Mouse (Mus musculus): Measurements from ENCODE around the gene Gm20773.
"Not testable (repeated sequence)": the region's sequence is repeated elsewhere in the genome, so short reads cannot be mapped to it uniquely, and the experiment has no call there.

Gene Gm20773

DNA sequence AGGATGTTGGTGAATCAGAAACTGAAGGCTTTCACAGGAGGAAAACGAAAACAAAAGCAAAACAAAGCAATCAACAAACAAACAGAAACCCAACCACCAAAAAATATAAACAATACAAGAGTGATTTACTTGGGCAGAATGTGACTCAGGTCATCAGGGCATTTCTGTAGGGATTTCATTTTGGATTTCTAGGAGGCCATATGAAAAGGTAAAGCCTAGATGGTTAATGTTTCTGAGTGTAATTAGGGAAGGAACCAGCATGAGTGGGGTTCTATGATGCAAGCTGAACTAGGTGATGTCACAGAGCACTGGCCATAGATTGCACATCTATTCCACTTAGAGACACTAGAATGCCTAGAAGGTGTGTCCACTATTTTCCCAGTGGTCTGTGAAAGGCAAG is at the start of gene Gm20773:
Gene Gm20773, plus strand, starts transcription at position 301 of the 400 bp plus-strand sequence.
- not testable (repeated sequence) for DNase-seq (ENCODE audit: low read depth)

GRCm38 (mm10) chrY:13465479-13465878 is 28.3 kb upstream of the Gm20773 start, which contains the start of gene Gm21866:
TSS of gene Gm21866 (minus strand) at chrY:13465579.
- not testable (repeated sequence) for DNase-seq (ENCODE audit: low read depth)

Data from naive thymus-derived CD4-positive, alpha-beta T cell, adult 2 months (primary cell).